Mouse (Mus musculus): Measurements from ENCODE around the gene Olfr51.
"Not testable (repeated sequence)": the region's sequence is repeated elsewhere in the genome, so short reads cannot be mapped to it uniquely, and the experiment has no call there.

- not testable (repeated sequence) for TF ChIP-seq POLR2A (IDR thresholded peaks at IDR 0.05; ENCODE audit: insufficient read depth, low read depth, low read length); CTCF (IDR thresholded peaks at IDR 0.05)
Measured at GRCm38 (mm10) chr11:51029381-51029780, 26.0 kb downstream of the Olfr51 start.
